Mouse (Mus musculus): Measurements from ENCODE around the gene Son. TPM values are rescaled to one million over a fixed set of nuclear protein-coding genes. Genes with fewer than 3 reads are reported as not detected.
A peak's percentile ranks its signal among the peaks of the same experiment; 100 is the strongest.

Gene Son
- 132 and 143 TPM in 2 replicates for polyA plus RNA-seq (2015; fragmentation: Nextera tagmentation; extraction: Ambion mirVana)

GRCm38 (mm10) chr16:91647461-91648219 lies at the start of gene Son:
Gene Son (plus strand): TSS chr16:91647506.
- DNase-seq (ENCODE audit: low spot score) (peak; percentile 100), ATAC-seq (peak; percentile 96)
- Histone ChIP-seq H3K9ac (replicated peaks; ENCODE audit: low read depth) (peak within 1 kb of the TSS; percentile 93), H3K27me3 (replicated peaks; ENCODE audit: insufficient read depth, low read length) (no peaks in the 10 kb centered on the region), H3K4me1 (ENCODE audit: insufficient read depth, low read depth, low read length) (peaks cover 9% of the 10 kb centered on the region; the same call in 1 of the 2 replicates), H3K4me2 (replicated peaks; ENCODE audit: low read depth, low read length) (peak within 1 kb of the TSS; percentile 95), H3K27ac (ENCODE audit: low read length) (peak within 1 kb of the TSS; percentile 100), H3K36me3 (ENCODE audit: insufficient read depth, low read length) (peaks cover 8% of the 10 kb centered on the region; the same call in 1 of the 2 replicates), H3K9me3 (ENCODE audit: low read length) (no peaks in the 10 kb centered on the region), H3K4me3 (ENCODE audit: low read depth, low read length) (peak within 1 kb of the TSS; percentile 78)
- TF ChIP-seq CTCF (IDR thresholded peaks at IDR 0.05) (0 out of 2 replicates have a peak, but pooled peaks have one; percentile 17), EP300 (IDR thresholded peaks at IDR 0.05) (no peak; the same call in 1 of the 2 replicates)
- whole genome bisulfite sequencing = under 1% methylated on average over 69 of the region's 70 CpGs

DNA sequence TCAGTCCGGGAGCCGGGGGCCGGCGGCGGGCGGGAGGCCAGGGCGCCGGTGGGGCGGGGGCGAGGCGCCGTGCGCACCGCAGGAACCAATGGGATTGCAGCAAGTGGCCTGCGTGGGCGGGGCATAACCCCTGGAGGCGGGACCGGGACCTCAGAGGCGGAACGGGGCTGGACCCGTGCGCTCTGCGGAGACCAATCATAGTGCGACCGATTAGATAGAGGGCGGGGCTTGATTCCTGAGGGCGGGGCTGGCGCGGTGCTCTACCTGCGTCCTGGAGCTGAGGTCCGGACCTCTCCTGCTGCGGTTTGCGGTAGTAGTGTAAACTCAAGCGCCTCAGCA lies 49.7 kb upstream of the Son start, which contains the start of gene Tmem50b:
Tmem50b (minus strand) TSS at position 129 of the 339 bp plus-strand sequence.
- H3K27ac ChIP-seq (ENCODE audit: low read length) = peak within 1 kb of the TSS; percentile 90

DNA sequence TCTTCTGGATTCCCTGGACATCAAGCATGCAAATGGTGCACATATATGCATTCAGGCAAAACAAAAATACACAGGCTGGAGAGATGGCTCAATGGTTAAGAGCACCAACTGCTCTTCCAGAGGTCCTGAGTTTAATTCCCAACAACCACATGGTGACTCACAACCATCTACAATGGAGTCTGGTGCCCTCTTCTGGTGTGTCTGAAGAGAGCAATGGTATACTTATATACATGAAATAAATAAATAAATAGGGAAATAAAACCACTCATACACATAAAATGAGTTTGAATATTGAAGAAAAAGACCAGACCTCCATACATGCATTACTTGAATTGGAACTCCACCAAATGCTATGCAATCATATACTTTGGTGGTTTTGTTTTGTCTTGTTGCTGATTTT lies 48.1 kb upstream of the Son start:
- Histone ChIP-seq H3K4me1 (ENCODE audit: insufficient read depth, low read depth, low read length) (0 out of 2 replicates have a peak, but pooled peaks cover 8% of the 10 kb centered on the region), H3K36me3 (ENCODE audit: insufficient read depth, low read length) (no peaks in the 10 kb centered on the region), H3K4me2 (replicated peaks; ENCODE audit: low read depth, low read length) (no peak overlapping the region), H3K9me3 (ENCODE audit: low read length) (no peaks in the 10 kb centered on the region), H3K4me3 (ENCODE audit: low read depth, low read length) (no peak overlapping the region), H3K27me3 (replicated peaks; ENCODE audit: insufficient read depth, low read length) (no peaks in the 10 kb centered on the region), H3K27ac (ENCODE audit: low read length) (no peak overlapping the region), H3K9ac (replicated peaks; ENCODE audit: low read depth) (no peak overlapping the region)
- TF ChIP-seq EP300 (IDR thresholded peaks at IDR 0.05) (no peak), CTCF (IDR thresholded peaks at IDR 0.05) (peak; percentile 35)
- DNase-seq (ENCODE audit: low spot score) (no peak), ATAC-seq (no peak)

More for the DNA sequence above, 49.7 kb upstream of the Son start, which contains the start of gene Tmem50b:
- ATAC-seq = peak; percentile 98
- Histone ChIP-seq H3K4me3 (ENCODE audit: low read depth, low read length) (peak within 1 kb of the TSS; percentile 86), H3K4me1 (ENCODE audit: insufficient read depth, low read depth, low read length) (0 out of 2 replicates have a peak, but pooled peaks cover 8% of the 10 kb centered on the region), H3K9ac (replicated peaks; ENCODE audit: low read depth) (peak within 1 kb of the TSS; percentile 68), H3K27me3 (replicated peaks; ENCODE audit: insufficient read depth, low read length) (no peaks in the 10 kb centered on the region), H3K9me3 (ENCODE audit: low read length) (no peaks in the 10 kb centered on the region), H3K4me2 (replicated peaks; ENCODE audit: low read depth, low read length) (peak within 1 kb of the TSS; percentile 92), H3K36me3 (ENCODE audit: insufficient read depth, low read length) (no peaks in the 10 kb centered on the region)
- TF ChIP-seq CTCF (IDR thresholded peaks at IDR 0.05) (no peak), EP300 (IDR thresholded peaks at IDR 0.05) (no peak)
- under 1% methylated on average over 27 of the region's 34 CpGs for WGBS
- DNase-seq (ENCODE audit: low spot score) = peak; percentile 98

GRCm38 (mm10) chr16:91601081-91601480 lies 46.2 kb upstream of the Son start:
- no peak overlapping the region for H3K4me2 ChIP-seq (replicated peaks; ENCODE audit: low read depth, low read length)
- TF ChIP-seq CTCF (IDR thresholded peaks at IDR 0.05) = no peak
- TF ChIP-seq EP300 (IDR thresholded peaks at IDR 0.05) = peak; percentile 57; the same call in 1 of the 2 replicates
- no peaks in the 10 kb centered on the region for H3K36me3 ChIP-seq (ENCODE audit: insufficient read depth, low read length)
- H3K9ac ChIP-seq (replicated peaks; ENCODE audit: low read depth) = no peak overlapping the region
- H3K4me1 ChIP-seq (ENCODE audit: insufficient read depth, low read depth, low read length) = 0 out of 2 replicates have a peak, but pooled peaks cover 4% of the 10 kb centered on the region
- no peaks in the 10 kb centered on the region for H3K9me3 ChIP-seq (ENCODE audit: low read length)
- no peak overlapping the region for H3K4me3 ChIP-seq (ENCODE audit: low read depth, low read length)
- peak overlapping the region; percentile 59 for H3K27ac ChIP-seq (ENCODE audit: low read length)
- no peaks in the 10 kb centered on the region for H3K27me3 ChIP-seq (replicated peaks; ENCODE audit: insufficient read depth, low read length)
- WGBS = 28% methylated on average over 4 of the region's 4 CpGs
- peak; percentile 84 for DNase-seq (ENCODE audit: low spot score)
- peak; percentile 24 for ATAC-seq

DNA sequence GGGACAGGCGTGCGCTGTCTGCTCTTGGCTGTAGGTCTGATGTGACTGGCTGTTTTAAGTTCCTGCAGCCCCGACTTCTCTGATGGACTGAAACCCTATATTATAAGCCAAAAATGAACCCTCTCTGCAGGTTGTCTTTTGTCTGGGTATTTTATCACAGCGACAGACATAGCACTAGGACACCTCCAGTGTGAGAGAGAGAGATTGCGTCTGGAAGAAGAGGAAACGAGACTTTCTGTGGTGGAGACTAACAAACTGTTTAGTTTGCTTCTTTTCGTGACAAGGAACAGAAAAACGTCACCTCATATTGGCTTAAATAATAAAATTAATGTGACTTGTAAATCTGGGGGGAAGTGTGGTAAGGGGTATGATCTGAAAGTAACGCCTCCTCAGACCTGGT lies 45.6 kb upstream of the Son start:
- TF ChIP-seq CTCF (IDR thresholded peaks at IDR 0.05) (no peak), EP300 (IDR thresholded peaks at IDR 0.05) (no peak)
- H3K4me1 ChIP-seq (ENCODE audit: insufficient read depth, low read depth, low read length) = 0 out of 2 replicates have a peak, but pooled peaks cover 2% of the 10 kb centered on the region
- no peak overlapping the region for H3K9ac ChIP-seq (replicated peaks; ENCODE audit: low read depth)
- peak overlapping the region; percentile 59 for H3K27ac ChIP-seq (ENCODE audit: low read length)
- H3K4me3 ChIP-seq (ENCODE audit: low read depth, low read length) = no peak overlapping the region
- H3K9me3 ChIP-seq (ENCODE audit: low read length) = no peaks in the 10 kb centered on the region
- no peak for DNase-seq (ENCODE audit: low spot score)
- WGBS = 51% methylated on average over 9 of the region's 9 CpGs
- ATAC-seq = no peak
- no peak overlapping the region for H3K4me2 ChIP-seq (replicated peaks; ENCODE audit: low read depth, low read length)
- H3K36me3 ChIP-seq (ENCODE audit: insufficient read depth, low read length) = no peaks in the 10 kb centered on the region
- H3K27me3 ChIP-seq (replicated peaks; ENCODE audit: insufficient read depth, low read length) = no peaks in the 10 kb centered on the region

GRCm38 (mm10) chr16:91605156-91605555 lies 42.1 kb upstream of the Son start:
- 69% methylated on average over 6 of the region's 6 CpGs for WGBS

More at GRCm38 (mm10) chr16:91605156-91605555, 42.1 kb upstream of the Son start:
- no peak for TF ChIP-seq EP300 (IDR thresholded peaks at IDR 0.05)
- no peak for TF ChIP-seq CTCF (IDR thresholded peaks at IDR 0.05)
- H3K27me3 ChIP-seq (replicated peaks; ENCODE audit: insufficient read depth, low read length) = no peaks in the 10 kb centered on the region
- no peak overlapping the region for H3K27ac ChIP-seq (ENCODE audit: low read length)
- no peak for DNase-seq (ENCODE audit: low spot score)
- H3K9me3 ChIP-seq (ENCODE audit: low read length) = no peaks in the 10 kb centered on the region
- no peak for ATAC-seq
- H3K4me3 ChIP-seq (ENCODE audit: low read depth, low read length) = no peak overlapping the region
- H3K36me3 ChIP-seq (ENCODE audit: insufficient read depth, low read length) = no peaks in the 10 kb centered on the region
- H3K4me1 ChIP-seq (ENCODE audit: insufficient read depth, low read depth, low read length) = peaks cover 3% of the 10 kb centered on the region; the same call in 1 of the 2 replicates
- no peak overlapping the region for H3K9ac ChIP-seq (replicated peaks; ENCODE audit: low read depth)
- no peak overlapping the region for H3K4me2 ChIP-seq (replicated peaks; ENCODE audit: low read depth, low read length)
